Mouse (Mus musculus): ENCODE results near the gene Tomm40. TPM values are rescaled to one million over a fixed set of nuclear protein-coding genes. Genes with fewer than 3 reads are reported as not detected.
"Not testable (repeated sequence)": the region's sequence is repeated elsewhere in the genome, so short reads cannot be mapped to it uniquely, and the experiment has no call there.

Gene Tomm40
- total RNA-seq, 2 experiments from 2014 or later = 129 to 131 TPM

DNA sequence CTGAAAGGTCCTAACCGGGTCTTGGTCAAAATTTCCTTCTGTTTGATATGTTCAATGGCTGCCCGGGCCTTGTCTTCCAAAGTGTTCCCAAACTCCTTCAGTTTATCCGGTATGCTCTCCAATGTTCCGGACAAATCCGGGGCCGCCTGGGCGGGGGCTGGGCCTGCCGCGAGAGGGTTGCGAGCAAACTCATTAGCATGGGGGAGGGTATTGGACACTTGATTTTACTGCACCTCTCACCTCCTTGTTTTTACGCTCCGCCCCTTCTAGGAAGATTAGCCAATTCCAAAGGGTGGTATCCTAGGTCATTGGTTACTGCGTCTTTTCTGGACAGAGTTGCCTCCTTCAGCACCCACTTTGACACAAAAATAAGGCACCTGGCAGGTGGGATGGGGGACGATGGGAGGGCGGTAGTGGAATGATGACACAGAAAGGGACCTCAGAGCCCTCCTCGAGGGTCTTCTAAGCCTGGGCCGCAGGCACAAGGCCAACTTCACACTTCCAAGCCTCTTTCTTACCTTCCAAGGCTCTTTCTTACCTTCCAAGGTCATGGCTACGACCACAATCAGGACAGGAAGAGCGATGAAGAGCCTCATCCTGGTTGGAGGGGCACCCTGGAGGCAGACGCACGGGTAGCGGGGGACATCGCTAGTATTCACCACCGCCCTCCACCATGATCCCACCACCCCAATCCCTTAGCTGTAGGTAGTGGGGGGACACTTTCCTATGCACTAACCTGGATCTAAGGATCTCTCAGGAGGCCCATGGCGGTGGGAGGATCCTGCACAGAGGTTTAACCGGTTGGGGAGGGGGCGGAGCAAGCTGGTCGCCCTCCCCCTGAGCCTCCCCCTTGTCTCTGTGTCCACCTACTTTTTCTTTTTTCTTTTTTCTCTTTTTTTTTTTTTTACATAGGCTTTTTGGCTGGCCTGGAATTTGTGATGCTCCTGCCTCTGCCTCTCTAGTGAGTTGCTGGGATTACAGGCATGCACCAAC lies 23.1 kb downstream of the Tomm40 start, which contains the start of gene Apoc1:
Gene Apoc1, minus strand, starts transcription at position 788 of the 993 bp plus-strand sequence.
- no peak for DNase-seq
- intact Hi-C loops (cut with DNase I) = no loop called here

DNA sequence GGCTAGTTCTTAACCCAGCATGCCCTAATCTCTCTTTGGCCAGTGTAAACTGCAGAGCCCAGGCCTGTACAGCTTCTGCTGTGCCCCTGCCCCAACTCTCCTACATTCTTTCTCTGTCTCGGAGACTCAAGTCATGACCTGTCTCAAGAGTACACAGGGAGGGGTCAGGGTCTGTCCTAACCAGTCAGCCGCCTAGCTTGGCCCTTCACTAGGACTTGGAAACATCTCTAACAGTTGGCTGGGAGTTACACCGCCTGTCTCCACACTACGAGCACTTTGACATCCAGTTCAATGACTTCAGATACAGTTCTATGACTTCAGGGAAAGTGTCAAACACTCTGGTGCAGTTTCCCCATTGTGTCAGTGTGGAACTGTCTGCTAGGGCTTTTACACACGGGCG lies 23.8 kb downstream of the Tomm40 start:
- DNase-seq = no peak
- intact Hi-C loops (cut with DNase I) = no loop called here

DNA sequence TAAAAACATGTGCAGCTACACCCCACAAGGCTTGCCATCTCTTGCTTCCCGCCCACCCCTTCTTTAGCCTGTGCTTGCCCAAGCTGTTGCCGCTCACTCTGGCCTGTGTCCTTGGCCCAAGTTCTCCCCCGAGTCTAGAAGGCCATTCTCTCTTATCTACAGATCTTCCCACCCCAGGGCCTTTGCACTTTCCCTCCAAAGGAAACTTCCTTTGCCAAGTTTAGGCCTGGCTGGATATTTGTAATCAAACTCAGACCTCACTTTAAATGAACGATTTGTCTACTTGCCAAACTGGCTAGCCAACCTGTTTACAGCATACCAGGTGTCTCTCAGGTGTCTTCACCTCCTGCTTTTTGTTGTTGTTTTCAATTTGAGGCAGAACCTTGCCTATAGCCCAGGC lies 24.4 kb downstream of the Tomm40 start:
- no peak for DNase-seq
- intact Hi-C loops (cut with DNase I) = no loop called here

DNA sequence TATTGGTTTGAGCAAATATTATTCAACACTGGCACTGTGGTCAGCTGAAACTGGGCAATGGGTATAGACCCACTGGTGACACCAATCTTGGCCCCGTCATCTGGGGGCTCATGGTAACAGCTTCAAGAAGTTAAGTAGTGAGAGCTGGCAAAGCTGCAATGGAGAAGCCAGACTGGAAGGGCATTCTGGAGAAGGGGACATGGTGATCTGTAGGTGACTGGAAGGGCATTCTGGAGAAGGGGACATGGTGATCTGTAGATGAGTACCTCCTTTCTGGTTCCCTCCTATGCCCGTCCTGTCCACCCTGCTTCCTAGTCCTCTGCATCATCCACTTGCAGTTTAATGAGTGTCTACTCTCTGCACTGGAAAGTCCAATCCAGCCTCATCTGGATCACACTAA lies 26.6 kb downstream of the Tomm40 start:
- no peak for DNase-seq
- intact Hi-C loops (cut with DNase I) = no loop called here

DNA sequence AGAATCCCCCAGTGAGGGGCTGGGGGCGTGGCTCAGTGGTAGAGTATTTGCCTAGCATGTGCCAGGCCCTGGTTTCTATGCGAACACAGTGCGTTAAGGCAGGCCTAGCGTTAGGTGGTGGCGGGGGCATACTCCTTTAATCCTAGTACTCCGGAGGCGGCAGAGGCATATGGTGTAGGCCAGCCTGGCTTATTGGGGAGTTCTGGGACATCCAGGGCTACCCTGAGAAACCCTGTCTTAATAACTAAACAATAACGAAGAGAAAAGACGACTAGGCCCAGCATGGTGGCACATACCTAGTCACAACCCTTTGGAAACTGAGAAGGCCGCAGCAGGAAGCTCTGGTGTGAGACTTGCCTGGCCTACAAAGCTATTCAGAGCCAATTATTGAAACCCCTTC lies 27.1 kb downstream of the Tomm40 start:
- intact Hi-C loops (cut with DNase I) = no loop called here
- DNase-seq = no peak

DNA sequence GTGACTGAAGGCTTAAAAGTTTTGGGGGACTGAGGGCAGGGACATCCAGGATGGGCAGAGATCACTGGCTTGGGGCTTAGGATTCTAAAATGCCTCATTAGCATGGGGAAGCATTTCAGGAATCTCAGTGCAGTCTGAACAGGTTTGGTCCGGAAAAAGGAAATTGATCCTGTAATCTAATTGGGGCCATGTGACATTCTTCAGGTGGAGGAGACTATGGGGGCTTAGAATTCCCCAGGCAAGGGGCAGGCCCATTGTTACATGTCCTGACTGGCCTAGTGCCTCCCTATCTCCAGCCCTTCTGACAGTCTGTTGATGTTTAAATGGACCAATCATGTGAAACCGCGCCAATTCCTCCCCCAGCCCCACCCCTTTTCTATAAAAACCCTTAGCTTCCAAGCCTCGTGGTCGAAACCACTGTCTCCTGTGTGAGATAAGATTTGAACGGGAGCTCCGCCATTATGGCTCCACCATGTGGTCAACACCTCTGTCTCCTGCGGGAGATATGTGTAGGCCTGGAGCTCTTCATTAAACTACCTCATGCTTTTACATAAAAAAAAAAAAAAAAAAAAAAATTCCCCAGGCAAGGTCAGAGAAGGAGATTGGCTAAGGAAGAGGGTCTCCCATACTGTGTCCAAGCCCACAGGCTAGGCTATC lies 28.2 kb downstream of the Tomm40 start:
- intact Hi-C loops (cut with DNase I) = not testable (repeated sequence)

DNA sequence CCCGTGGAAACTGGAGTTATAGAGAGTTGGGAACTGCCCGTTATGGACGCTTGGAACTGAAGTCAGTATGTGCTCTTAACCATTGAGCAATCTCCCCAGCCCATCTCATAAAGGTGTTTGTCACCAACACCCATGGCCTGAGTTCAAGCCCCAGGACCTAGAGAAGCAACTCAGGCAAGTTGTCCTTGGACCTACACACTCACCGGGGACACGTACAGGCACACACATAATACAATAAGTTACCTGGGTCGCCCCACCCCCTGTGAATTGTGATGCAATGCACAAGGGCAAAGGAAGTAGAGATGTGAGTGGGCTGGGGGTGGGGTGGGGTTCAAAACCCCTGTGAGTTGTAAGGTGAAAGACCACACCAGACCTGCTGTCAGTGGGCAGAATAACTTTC lies 28.7 kb downstream of the Tomm40 start:
- no peak for DNase-seq
- intact Hi-C loops (cut with DNase I) = no loop called here

More for the DNA sequence above, 28.2 kb downstream of the Tomm40 start:
- not testable (repeated sequence) for DNase-seq

DNA sequence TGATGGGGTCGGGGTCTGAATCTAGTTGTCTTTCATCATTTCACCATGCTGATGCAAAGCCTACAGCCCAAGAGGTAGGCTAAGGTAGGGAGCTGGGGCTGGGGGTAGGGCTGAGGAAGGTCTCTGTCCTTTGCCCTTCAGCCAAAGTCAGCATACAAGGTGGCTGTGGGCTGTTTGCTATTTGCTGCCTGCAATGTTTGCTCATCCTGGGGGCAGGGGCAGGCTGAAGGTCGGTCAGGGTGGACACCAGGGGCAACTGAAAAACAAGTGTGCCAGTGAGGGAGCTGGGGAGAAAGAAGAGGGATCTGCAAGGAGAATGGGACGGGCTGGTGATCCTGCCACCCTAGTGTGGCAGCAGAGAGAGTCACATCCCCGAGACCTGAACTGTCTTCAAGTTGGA lies 29.9 kb downstream of the Tomm40 start:
- intact Hi-C loops (cut with DNase I) = no loop called here
- no peak for DNase-seq

DNA sequence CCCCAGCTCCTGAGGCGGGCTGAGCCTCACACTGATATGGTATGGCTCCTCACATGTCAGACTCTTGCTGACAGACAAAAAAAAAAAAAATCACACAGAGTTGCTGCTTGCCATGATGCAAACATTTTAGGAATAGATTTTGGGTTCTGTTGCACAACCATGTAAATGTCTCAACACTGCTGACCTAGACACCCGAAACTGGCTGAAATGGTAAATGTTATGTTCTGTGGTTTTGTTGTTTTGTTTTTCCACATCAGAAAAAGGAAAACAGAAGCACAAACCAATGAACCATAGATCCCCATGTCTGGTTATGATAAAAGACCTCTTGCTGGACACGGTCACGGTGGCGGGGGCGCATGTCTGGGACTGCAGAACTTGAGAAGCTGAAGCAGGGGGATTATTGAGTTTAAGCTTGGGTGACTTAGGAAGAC lies 31.5 kb downstream of the Tomm40 start:
- intact Hi-C loops (cut with DNase I) = no loop called here
- DNase-seq = no peak

DNA sequence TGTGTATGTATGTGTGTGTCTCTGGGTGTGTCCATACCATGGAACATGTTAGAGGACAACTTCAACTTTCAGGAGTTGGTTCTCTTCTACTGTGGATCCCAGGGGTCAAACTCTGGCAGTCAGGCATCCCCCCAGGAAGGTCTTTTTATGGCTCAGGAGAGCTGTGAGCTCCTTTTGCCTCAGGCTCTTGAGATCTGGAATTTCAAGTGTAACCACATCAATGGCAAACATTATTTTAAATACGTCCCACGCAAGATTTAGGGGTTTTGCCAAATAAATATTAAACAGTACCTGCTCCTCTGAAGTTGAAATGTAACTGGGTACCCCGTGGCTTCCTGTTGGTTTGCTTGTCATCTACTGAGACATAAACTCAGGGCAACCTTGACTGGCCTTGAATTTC lies 32.3 kb downstream of the Tomm40 start:
- intact Hi-C loops (cut with DNase I) = no loop called here
- DNase-seq = no peak

DNA sequence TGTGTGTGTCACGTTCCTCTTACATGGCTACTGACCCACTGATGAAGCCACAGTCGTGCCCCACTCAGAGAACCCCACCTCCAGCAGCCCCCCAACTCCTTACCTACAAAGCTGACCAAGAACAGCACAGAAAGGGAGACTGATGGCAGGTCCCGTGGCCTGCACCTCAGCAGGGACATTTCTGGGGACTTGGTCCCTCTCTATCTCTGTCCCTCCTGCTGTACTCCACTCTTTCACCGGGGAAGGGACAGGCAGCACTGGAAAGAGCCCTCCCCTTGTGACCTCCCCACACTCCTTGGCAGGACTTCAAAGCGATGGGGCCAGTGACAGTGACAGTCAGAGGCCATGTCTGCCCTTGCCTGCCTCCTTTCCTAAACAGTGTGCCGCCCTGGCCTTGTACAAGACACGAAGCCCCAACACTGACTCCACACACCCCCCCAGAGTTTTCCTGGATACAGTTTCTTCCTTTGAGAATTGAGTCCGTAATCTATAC lies 34.0 kb downstream of the Tomm40 start, which contains the start of the genes Gm44805 and Apoc4:
Gene Gm44805, minus strand, starts transcription at position 222 of the 493 bp plus-strand sequence.
Gene Apoc4, minus strand, starts transcription at position 278 of the 493 bp plus-strand sequence.
- intact Hi-C loops (cut with DNase I) = no loop called here
- no peak for DNase-seq

DNA sequence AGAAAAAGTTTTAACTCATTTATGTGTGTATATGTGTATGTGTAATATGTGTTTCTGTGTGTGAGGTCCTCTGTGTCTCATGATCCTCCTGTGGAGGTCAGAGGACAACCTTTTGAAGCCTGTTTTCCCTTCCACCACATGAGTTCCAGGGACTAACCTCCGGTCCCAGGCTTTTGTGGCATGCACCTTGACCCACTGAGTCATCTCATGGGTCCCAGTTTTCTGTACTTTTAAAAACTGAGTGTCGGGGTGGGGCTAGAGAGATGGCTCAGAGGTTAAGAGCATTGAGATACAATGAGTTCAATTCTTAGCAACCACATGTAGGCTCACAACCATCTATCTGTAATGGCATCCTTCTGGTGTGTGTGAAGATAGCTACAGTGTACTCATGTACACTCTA lies 34.5 kb downstream of the Tomm40 start:
- DNase-seq = no peak
- intact Hi-C loops (cut with DNase I) = no loop called here

DNA sequence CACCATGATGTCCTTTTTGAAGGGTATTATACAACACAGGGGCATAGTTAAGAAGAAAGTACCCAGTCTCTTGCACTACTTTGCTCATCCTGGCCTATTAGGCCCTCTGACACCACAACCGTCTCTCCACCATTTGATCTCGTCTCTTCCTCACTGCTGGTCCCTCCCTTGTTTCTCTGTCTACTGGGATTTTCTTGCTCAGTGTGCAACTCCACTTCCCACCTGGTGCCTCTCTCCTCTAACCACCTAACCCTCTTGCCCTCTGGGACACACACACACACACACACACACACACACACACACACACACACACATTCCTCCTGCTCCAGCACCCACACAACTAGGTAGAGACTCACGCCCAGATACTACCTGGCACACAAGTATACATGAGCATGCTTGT lies 36.3 kb downstream of the Tomm40 start:
- intact Hi-C loops (cut with DNase I) = no loop called here
- no peak for DNase-seq

DNA sequence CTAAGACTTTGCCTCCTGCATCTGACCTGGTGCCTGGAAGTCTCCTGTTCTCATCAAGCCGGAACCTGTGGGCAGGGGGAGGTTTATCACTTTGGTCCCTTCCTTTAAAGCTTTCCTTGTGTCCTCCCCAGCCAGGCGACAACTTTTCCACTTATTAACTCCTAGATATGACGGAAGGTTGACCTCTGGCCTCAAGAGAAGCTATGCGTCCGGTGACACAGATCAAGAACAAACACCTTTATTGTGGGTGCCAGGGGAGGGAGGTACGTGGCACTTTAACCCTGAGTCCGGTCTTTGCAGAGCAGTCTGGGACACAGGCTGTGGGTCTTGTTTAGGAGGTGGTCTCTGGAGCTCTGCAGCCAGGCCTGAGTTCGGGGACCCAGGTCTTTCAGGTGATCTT lies 37.4 kb downstream of the Tomm40 start, which contains the start of gene Apoc2:
Gene Apoc2, minus strand, starts transcription at position 70 of the 400 bp plus-strand sequence.
- intact Hi-C loops (cut with DNase I) = no loop called here
- DNase-seq = no peak

DNA sequence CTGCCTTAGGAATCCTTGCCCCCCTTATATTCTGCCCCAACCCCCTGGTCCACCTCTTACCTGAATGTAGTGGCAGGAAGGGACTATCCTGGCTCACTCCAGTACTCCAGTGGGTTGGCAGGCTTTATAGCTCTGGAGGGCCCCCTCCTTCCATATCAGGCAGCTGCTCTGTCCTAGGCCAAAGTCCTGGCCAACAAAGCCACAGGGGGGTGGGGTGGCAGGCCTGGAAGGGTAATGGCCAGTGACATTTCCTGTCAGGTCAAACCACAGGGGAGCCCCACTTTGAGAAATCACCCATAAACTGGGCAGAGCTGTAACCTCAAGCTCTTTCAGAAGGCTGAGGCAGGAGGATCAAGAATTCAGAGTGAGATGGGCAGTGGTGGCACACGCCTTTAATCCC lies 38.6 kb downstream of the Tomm40 start:
- no peak for DNase-seq
- intact Hi-C loops (cut with DNase I) = no loop called here

DNA sequence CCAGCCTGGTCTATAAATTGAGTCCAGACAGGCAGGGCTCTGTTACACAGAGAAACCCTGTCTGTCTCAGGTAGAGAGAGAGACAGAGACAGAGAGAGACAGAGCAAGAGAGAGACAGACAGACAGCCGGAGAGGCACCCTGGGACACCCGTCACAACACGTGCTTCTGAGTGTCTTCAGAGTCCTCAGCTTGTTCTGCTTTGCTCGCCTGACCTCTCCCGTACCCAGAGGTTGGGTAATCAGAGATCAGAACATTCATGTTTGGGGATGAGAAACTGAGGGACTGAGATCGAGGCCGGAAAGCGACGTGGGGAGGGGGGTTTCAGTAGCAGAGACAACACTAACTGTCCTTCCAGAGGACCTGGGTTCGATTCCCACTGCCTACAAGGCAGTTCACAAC lies 39.4 kb downstream of the Tomm40 start:
- no peak for DNase-seq
- intact Hi-C loops (cut with DNase I) = no loop called here

DNA sequence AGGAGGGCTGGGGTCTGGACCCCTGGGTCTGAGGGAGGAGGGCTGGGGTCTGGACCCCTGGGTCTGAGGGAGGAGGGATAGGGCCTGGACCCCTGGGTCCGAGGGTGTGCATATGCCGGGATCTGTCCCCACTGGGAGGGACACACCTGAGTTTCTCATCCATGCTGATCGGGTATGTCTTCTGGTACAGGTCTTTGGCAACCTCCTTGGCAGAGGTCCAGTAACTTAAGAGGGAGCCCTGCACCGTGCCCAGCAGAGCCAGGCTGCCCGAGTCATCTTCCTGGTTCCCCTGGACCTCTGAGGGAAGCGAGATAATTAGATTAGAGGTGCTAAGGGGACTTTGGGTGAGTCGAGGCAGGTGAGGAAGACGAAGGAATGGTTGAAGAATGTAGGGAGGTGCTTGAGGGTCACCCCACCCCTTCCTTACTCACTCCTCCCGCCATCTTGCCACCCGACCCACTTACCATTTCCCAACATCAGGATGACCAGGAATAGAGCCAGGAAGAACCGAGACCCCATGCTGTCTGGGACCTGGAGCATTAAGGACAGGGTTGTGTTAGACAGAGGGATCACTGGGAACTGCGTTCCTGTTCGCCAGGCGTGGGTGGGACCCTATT lies 42.0 kb downstream of the Tomm40 start:
- intact Hi-C loops (cut with DNase I) = no loop called here

DNA sequence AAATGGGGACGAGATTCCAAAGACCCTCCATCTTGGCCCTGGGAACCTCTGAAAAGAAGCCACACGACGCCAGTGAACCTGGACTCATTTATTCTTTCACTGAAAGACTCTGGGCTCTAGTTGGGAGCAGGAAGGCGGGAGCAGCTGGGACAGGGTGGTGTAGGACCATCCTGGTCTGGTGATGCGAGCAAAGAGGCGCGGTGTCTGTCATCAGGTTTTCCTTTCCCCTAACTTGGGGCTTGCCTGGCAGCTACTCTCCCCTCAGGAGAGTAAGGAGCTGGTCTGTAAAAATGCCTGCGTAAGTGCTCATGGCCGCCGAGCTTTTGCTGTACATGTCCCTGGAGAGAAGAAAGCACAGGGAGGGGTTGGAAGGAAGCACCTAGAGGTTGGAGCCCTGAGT lies 43.7 kb downstream of the Tomm40 start:
- intact Hi-C loops (cut with DNase I) = no loop called here
- DNase-seq = no peak

More for the DNA sequence above, 42.0 kb downstream of the Tomm40 start:
- no peak for DNase-seq

DNA sequence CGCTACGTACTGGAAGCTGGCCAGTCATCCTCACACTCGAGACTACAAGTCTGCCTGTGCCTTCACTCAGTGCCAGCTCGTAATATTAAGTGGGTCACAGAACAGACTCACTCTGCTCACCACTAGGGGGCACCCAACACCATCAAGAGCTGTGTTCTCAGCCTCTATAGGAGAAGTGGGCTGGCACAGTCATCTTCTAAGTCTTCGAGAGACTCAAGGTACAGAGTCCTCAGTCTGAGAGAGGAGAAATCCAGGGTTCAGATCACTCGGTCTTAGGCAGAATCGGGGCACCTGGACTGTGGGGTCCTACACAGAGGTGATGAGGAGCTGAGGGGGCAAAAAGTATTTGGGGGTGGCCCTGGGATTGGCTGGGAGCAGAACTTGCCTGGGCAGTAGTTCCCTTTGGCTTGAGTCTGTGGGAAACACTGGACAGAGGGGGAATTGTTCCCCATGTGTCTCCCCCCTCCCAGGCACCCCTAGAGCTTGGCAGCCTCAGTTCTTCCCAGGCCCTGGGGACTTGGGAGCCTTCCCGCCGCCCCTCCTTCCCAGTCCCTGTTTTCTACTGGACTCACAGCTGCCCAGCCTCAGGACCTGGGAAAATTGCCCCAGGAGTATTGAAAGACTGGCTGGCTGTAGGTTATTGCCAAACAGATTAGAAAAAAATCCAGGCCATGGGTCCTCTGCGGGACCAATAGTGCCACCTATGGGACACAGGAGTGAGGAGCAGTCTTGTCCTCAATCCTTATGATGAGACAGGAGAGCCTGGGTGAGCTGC lies 46.1 kb downstream of the Tomm40 start:
- DNase-seq = peak; percentile 95 to 97
- intact Hi-C loops (cut with DNase I) = loop anchor here (1.0 to 2.0 kb wide), 4 partner anchors 32 to 120 kb away; no protein-coding TSS in a partner anchor

DNA sequence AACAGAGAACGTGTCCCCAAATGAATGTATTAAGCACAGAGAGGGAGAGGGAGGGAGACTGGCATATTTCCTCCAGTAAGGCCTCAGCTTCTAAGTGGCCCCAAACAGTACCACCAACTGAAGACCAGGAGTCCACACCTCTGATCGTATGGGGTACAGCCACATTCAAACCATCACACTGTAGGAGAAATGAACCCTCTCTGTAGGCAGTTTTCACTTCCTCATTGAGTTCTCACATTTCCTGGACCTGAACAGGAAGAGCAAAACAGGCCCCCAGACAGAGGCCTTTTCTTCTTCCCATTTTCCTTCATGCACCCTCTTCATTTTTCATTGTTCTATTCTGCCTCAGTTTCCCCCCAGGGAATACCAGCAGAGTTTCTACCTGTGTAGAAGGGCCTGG lies 47.8 kb downstream of the Tomm40 start:
- no peak for DNase-seq
- intact Hi-C loops (cut with DNase I) = no loop called here
